In the genomic region with DNA sequence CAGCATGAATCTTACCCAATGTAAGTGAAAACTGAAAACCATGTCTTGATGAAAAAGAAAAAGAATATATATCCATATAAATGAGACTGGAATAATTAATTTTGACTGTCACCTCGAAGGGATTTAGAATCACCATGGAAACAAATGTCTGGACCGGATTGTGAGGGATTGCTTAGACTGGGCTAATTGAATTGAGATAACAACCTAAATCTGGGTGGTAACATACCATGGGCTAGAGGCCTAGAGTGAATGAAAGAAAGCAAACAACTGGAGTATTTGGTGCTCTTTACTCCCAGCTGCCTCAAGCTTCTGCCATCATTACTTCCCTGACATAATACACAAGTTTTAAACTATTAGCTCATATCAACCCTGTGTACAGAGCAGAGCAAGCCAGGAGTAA, we compare ENCODE assay signal across 24 mouse cellular contexts.
"Had no signal": no experiment of that assay in that cellular context is flagged by ENCODE, and none has a peak within 500 bp of the region (broad histone marks: within the 10 kb centered on the region; RNA-seq: fewer than 3 reads in every experiment).

No protein-coding gene starts in this region.

- H3K9me3 ChIP-seq: limb, embryonic 10.5 days; limb, embryonic 13.5 days; liver, embryonic 12.5 days; liver, embryonic 15.5 days; lung, embryonic 15.5 days; neural tube, embryonic 12.5 days; neural tube, embryonic 15.5 days had no signal

- H3K9ac ChIP-seq: limb, embryonic 13.5 days; liver, embryonic 12.5 days; liver, embryonic 15.5 days; lung, embryonic 15.5 days; neural tube, embryonic 12.5 days; neural tube, embryonic 15.5 days had no signal

- H3K27me3 ChIP-seq: limb, embryonic 13.5 days; liver, embryonic 12.5 days; liver, embryonic 15.5 days; lung, embryonic 15.5 days; megakaryocyte, embryonic 14.5 days; neural tube, embryonic 12.5 days; neural tube, embryonic 15.5 days had no signal

- DNase-seq: kidney, adult 18-20 months; kidney, adult 9 months; kidney, postnatal 25 days; layer of hippocampus, adult 9-11 months; liver; lung, adult 18-20 months; lung, postnatal 10 days; lung, postnatal 36 days; right cerebral cortex, adult 18-20 months; right cerebral cortex, postnatal 14 days; right cerebral cortex, postnatal 4 days; thymus, adult 2 months; thymus, postnatal 14 days; thymus, postnatal 4 days had no signal

- H3K4me3 ChIP-seq: layer of hippocampus, adult 2 months; limb, embryonic 10.5 days; limb, embryonic 13.5 days; liver, embryonic 12.5 days; liver, embryonic 15.5 days; lung, embryonic 15.5 days; megakaryocyte, embryonic 14.5 days; neural tube, embryonic 12.5 days; neural tube, embryonic 15.5 days had no signal

- H3K36me3 ChIP-seq: limb, embryonic 10.5 days; limb, embryonic 13.5 days; liver, embryonic 12.5 days; liver, embryonic 15.5 days; lung, embryonic 15.5 days; neural tube, embryonic 12.5 days; neural tube, embryonic 15.5 days had no signal

- H3K4me1 ChIP-seq: limb, embryonic 10.5 days; liver, embryonic 12.5 days; liver, embryonic 15.5 days; lung, embryonic 15.5 days; megakaryocyte, embryonic 14.5 days; neural tube, embryonic 12.5 days; neural tube, embryonic 15.5 days had no signal

- H3K27ac ChIP-seq: layer of hippocampus, adult 2 months; limb, embryonic 10.5 days; limb, embryonic 13.5 days; liver, embryonic 12.5 days; liver, embryonic 15.5 days; lung, embryonic 15.5 days; neural tube, embryonic 12.5 days; neural tube, embryonic 15.5 days; stomach, postnatal 0 days had no signal

- ATAC-seq: liver, embryonic 12.5 days had no signal

- H3K4me2 ChIP-seq: limb, embryonic 13.5 days; liver, embryonic 12.5 days; liver, embryonic 15.5 days; lung, embryonic 15.5 days; neural tube, embryonic 12.5 days; neural tube, embryonic 15.5 days had no signal
